Mouse (Mus musculus) thymus, postnatal 4 days (tissue): ENCODE data around the gene Tuba1b.

Experiments used
- DNase-seq: peaks from one replicate; pipeline ENCODE4 v3.0.0; 2021

Tuba1b gene

DNA sequence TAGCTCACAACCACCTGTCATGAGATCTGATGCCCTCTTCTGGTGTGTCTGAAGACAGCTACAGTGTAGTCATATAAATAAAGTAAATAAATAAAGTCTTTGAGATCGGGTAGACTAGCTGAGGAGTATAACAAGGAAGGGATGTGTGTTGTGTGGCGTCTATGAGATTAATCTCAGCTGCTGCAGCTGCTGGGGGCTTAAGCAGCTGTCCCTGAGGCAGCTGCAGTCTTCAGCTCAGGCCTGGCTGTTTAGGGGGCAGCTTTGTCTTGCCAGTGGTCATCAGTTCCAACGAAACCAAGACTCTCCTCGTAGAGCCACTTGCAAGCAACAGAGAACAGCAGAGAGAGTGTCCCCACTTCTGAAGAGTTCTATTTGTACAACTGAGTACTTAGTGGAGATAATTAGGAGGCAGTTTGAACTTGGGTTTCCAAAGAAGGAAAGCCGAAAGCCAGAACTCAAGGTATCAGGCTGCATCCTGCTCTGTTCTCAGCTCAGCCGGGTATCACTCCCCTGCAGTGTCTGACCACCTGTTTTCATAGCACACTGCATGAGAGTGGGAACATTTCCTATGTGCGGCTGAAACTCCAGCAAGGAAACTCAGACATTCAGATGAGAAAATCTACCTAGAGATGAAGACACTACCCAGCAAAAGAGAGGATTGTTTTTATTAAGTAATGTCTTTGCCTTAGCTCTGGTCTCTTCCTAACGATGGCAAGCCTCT is 47.5 kb downstream of the Tuba1b start:
- no peak for DNase-seq

DNA sequence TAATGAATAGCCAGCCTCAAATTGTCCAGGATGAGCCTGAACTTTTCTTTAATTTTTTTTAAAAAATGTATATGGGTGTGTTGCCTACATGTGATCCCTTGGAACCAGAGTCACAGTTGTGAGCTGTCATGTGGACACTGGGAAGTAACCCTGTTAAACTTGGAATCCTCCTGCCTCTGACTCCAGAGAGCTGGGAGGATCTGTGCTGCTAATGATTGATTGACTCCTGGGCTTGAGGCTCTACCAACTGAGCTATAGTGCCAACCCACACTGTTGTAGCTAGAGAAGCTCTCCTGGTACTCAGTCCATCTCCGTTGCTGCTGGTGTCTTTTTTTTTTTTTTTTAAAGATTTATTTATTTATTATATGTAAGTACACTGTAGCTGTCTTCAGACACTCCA is 50.3 kb downstream of the Tuba1b start:
- DNase-seq, result no peak

DNA sequence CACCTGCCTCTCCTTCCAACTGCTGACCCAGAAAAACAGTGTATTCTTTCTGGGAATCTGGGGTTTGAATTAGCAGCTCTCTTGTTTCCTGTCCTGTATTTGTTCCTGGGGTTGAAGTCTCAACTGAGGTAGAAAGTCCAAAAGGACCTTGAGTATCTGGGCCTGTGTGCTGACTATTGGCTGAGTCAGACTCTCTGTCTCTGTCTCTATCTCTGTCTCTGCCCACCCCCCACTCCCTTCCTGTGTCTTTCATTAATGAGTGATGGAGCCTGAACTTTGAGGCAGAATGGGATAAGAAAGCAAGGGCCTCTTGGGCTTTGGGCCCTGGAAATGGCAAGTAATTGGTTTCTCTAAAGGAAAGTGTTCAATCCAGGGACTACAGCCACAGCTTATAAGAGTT is 50.7 kb downstream of the Tuba1b start:
- no peak for DNase-seq

DNA sequence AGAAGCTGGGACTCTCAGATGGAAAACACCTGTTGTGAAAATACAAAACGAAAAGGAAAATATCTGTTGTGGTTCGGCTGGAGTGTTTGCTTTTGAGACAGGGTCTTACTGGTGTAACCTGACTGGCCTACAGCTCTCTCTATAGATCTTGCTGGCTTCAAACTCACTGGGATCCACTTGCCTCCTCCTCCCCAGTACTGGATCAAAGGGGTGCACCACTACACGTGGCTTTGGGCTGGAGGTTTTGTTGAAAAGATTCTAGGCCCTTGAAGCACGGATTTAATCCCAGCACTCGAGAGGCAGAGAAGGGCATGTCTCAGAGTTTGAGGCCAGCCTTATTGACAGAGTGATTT is 52.7 kb downstream of the Tuba1b start:
- DNase-seq, result no peak
